In genomic region chr3:87255239-87255638, GRCm38 (mm10) we compare ENCODE assay signal across 20 mouse cellular contexts.
"Had no signal": no experiment of that assay in that cellular context is flagged by ENCODE, and none has a peak within 500 bp of the region (broad histone marks: within the 10 kb centered on the region; RNA-seq: fewer than 3 reads in every experiment).

No protein-coding gene starts in this region.

- H3K27me3 ChIP-seq: lung, embryonic 15.5 days; midbrain, embryonic 13.5 days; midbrain, embryonic 15.5 days; neural tube, embryonic 12.5 days; stomach, embryonic 15.5 days had no signal

- H3K4me1 ChIP-seq: lung, embryonic 15.5 days; megakaryocyte, embryonic 14.5 days; midbrain, embryonic 13.5 days; midbrain, embryonic 15.5 days; neural tube, embryonic 12.5 days; stomach, embryonic 15.5 days had no signal

- H3K9me3 ChIP-seq: lung, embryonic 15.5 days; megakaryocyte, embryonic 14.5 days; midbrain, embryonic 13.5 days; midbrain, embryonic 15.5 days; neural tube, embryonic 12.5 days; stomach, embryonic 15.5 days had no signal

- DNase-seq: lung, adult 2 months; lung, postnatal 14 days; lung, postnatal 36 days; retina, postnatal 1 day; right cerebral cortex, adult 18-20 months; right cerebral cortex, postnatal 25 days; right cerebral cortex, postnatal 4 days; thymus, adult 2 months; thymus, postnatal 25 days; thymus, postnatal 4 days had no signal

- H3K4me2 ChIP-seq: lung, embryonic 15.5 days; midbrain, embryonic 11.5 days; midbrain, embryonic 13.5 days; midbrain, embryonic 15.5 days; neural tube, embryonic 12.5 days; stomach, embryonic 15.5 days had no signal

- H3K9ac ChIP-seq: lung, embryonic 15.5 days; midbrain, embryonic 13.5 days; midbrain, embryonic 15.5 days; neural tube, embryonic 12.5 days; stomach, embryonic 15.5 days had no signal

- H3K4me3 ChIP-seq: lung, embryonic 15.5 days; megakaryocyte, embryonic 14.5 days; midbrain, embryonic 13.5 days; midbrain, embryonic 15.5 days; neural tube, embryonic 12.5 days; stomach, embryonic 15.5 days had no signal

- ATAC-seq: lung, postnatal 0 days; midbrain, embryonic 13.5 days; midbrain, embryonic 15.5 days had no signal

- H3K27ac ChIP-seq: lung, embryonic 15.5 days; macrophage; midbrain, embryonic 13.5 days; midbrain, embryonic 15.5 days; neural tube, embryonic 12.5 days; stomach, embryonic 15.5 days; stomach, postnatal 0 days had no signal

- H3K36me3 ChIP-seq: lung, embryonic 15.5 days; midbrain, embryonic 13.5 days; midbrain, embryonic 15.5 days; neural tube, embryonic 12.5 days; stomach, embryonic 15.5 days had no signal
